Mouse (Mus musculus) adrenal gland, postnatal 4 days (tissue): Measurements from ENCODE around the gene Gm5089. TPM values are rescaled to one million over a fixed set of nuclear protein-coding genes. Genes with fewer than 3 reads are reported as not detected.
"Not testable (repeated sequence)": the region's sequence is repeated elsewhere in the genome, so short reads cannot be mapped to it uniquely, and the experiment has no call there.

ENCODE experiments used
- DNase-seq, 2 experiments: peaks; one replicate each; pipeline ENCODE4 v3.0.0; 2021 to 2022; ENCODE audit warnings: low spot score in 2 of 2, mixed read lengths in 2 of 2
- total RNA-seq, 2 experiments: library from RNA; stranded (reverse); gene quantifications; 2 replicates each; pipeline ENCODE4 v1.2.3; 2021

Gm5089 gene
- total RNA-seq, 2 experiments from 2014 or later: not detected

GRCm38 (mm10) chr14:122464351-122464762 is 13.4 kb upstream of the Gm5089 start:
- DNase-seq: no peak

- DNase-seq: not testable (repeated sequence)
Measured at GRCm38 (mm10) chr14:122463734-122464341, 12.9 kb upstream of the Gm5089 start.

GRCm38 (mm10) chr14:122463080-122463691 is 12.3 kb upstream of the Gm5089 start:
- no peak for DNase-seq

GRCm38 (mm10) chr14:122462689-122463079 is 11.8 kb upstream of the Gm5089 start:
- DNase-seq: no peak

GRCm38 (mm10) chr14:122461966-122462365 is 11.1 kb upstream of the Gm5089 start:
- no peak for DNase-seq

GRCm38 (mm10) chr14:122461500-122461899 is 10.6 kb upstream of the Gm5089 start:
- DNase-seq: no peak

- DNase-seq: no peak
Measured at GRCm38 (mm10) chr14:122460226-122460625, 9.3 kb upstream of the Gm5089 start.

GRCm38 (mm10) chr14:122459776-122460175 is 8.9 kb upstream of the Gm5089 start:
- no peak for DNase-seq

- not testable (repeated sequence) for DNase-seq
Measured at GRCm38 (mm10) chr14:122459332-122459731, 8.4 kb upstream of the Gm5089 start.

GRCm38 (mm10) chr14:122455562-122455958 is 4.6 kb upstream of the Gm5089 start:
- DNase-seq: no peak

- DNase-seq: no peak
Measured at GRCm38 (mm10) chr14:122454901-122455561, 4.1 kb upstream of the Gm5089 start.

- DNase-seq: no peak
Measured at GRCm38 (mm10) chr14:122453996-122454738, 3.3 kb upstream of the Gm5089 start.

GRCm38 (mm10) chr14:122453388-122453995 is 2.6 kb upstream of the Gm5089 start:
- DNase-seq: no peak

- no peak for DNase-seq
Measured at GRCm38 (mm10) chr14:122452701-122453387, 1.9 kb upstream of the Gm5089 start.

GRCm38 (mm10) chr14:122451551-122452145 is 733 bp upstream of the Gm5089 start:
- DNase-seq: no peak

- no peak for DNase-seq
Measured at GRCm38 (mm10) chr14:122449601-122450495, 1.1 kb downstream of the Gm5089 start.

GRCm38 (mm10) chr14:122436850-122437249 is 14.1 kb downstream of the Gm5089 start:
- no peak for DNase-seq

- DNase-seq: no peak
Measured at GRCm38 (mm10) chr14:122434039-122434438, 16.9 kb downstream of the Gm5089 start.

GRCm38 (mm10) chr14:122432558-122432957 is 18.4 kb downstream of the Gm5089 start:
- DNase-seq: no peak
